Comparison of ENCODE assay signal across 27 mouse cellular contexts in the genomic region with DNA sequence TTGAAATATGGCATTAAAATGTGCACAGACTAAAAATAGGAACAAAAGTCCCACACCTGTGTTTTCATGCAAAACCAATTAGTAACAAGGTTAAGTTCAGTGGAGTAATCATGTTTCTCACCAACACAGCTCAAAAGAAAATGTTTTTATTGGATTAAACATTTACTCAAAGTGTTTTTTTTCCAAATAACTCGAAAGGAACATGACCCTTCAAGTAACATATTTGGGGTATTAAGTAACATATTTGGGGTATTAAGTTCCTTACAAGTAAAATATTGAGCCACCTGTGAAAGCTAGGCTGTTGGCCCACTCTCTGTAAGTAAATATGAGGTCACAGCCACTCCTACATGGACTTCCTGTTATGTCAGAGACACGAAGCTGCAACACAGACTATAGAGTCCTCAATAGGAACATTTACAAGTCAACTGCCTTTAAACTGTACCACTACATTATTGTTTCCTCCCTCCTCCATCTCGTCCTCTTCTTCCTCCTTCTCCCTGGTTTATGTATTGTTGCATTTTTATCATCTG. TPM values are rescaled to one million over a fixed set of nuclear protein-coding genes. Genes with fewer than 3 reads are reported as not detected.
DNase-seq lines count a peak whose midpoint lies in the region; ATAC-seq lines count a peak whose summit lies in the region.
"Had no signal": no experiment of that assay in that cellular context is flagged by ENCODE, and none has a peak within 500 bp of the region (broad histone marks: within the 10 kb centered on the region; RNA-seq: fewer than 3 reads in every experiment).

No protein-coding gene starts in this region.

- H3K4me3 ChIP-seq in embryonic facial prominence, embryonic 14.5 days (ENCODE audit: low read depth, low read length), result no peak overlapping the region
- H3K4me3 ChIP-seq in embryonic facial prominence, embryonic 10.5 days, result no peak overlapping the region
- H3K4me3 ChIP-seq in kidney, embryonic 16.5 days (ENCODE audit: low read length), result no peak overlapping the region
- H3K4me3 ChIP-seq in midbrain, embryonic 11.5 days (ENCODE audit: low read depth, low read length), result no peak overlapping the region
- no peak overlapping the region for H3K4me3 ChIP-seq in hindbrain, embryonic 10.5 days
- H3K4me3 ChIP-seq: embryonic facial prominence, embryonic 12.5 days; forebrain, embryonic 13.5 days; heart, embryonic 13.5 days; hindbrain, embryonic 13.5 days had no signal

- no peaks in the 10 kb centered on the region for H3K9me3 ChIP-seq in embryonic facial prominence, embryonic 14.5 days (ENCODE audit: control insufficient read depth, low read length)
- no peaks in the 10 kb centered on the region for H3K9me3 ChIP-seq in embryonic facial prominence, embryonic 10.5 days
- H3K9me3 ChIP-seq in kidney, embryonic 16.5 days (ENCODE audit: low read length), result no peaks in the 10 kb centered on the region
- H3K9me3 ChIP-seq in midbrain, embryonic 11.5 days (ENCODE audit: control insufficient read depth, low read length), result no peaks in the 10 kb centered on the region
- no peaks in the 10 kb centered on the region for H3K9me3 ChIP-seq in hindbrain, embryonic 10.5 days
- H3K9me3 ChIP-seq: embryonic facial prominence, embryonic 12.5 days; forebrain, embryonic 13.5 days; G1E; heart, embryonic 13.5 days; hindbrain, embryonic 13.5 days had no signal

- H3K27ac ChIP-seq in embryonic facial prominence, embryonic 14.5 days (replicated peaks; ENCODE audit: low read depth, low read length), result no peak overlapping the region
- H3K27ac ChIP-seq in embryonic facial prominence, embryonic 10.5 days (replicated peaks), result no peak overlapping the region
- H3K27ac ChIP-seq in kidney, embryonic 16.5 days (ENCODE audit: low read length), result no peak overlapping the region
- no peak overlapping the region for H3K27ac ChIP-seq in midbrain, embryonic 11.5 days (ENCODE audit: low read depth, low read length)
- no peak overlapping the region for H3K27ac ChIP-seq in hindbrain, embryonic 10.5 days
- H3K27ac ChIP-seq: embryonic facial prominence, embryonic 12.5 days; forebrain, embryonic 13.5 days; heart, embryonic 13.5 days; hindbrain, embryonic 13.5 days had no signal

- no peaks in the 10 kb centered on the region for H3K4me1 ChIP-seq in embryonic facial prominence, embryonic 14.5 days (ENCODE audit: control insufficient read depth, insufficient read depth, low read length)
- H3K4me1 ChIP-seq in embryonic facial prominence, embryonic 10.5 days, result no peaks in the 10 kb centered on the region
- H3K4me1 ChIP-seq in kidney, embryonic 16.5 days (ENCODE audit: insufficient read depth, low read length), result peaks cover 5% of the 10 kb centered on the region; the same call in 1 of the 2 replicates
- no peaks in the 10 kb centered on the region for H3K4me1 ChIP-seq in midbrain, embryonic 11.5 days (ENCODE audit: control insufficient read depth, insufficient read depth, low read length)
- no peaks in the 10 kb centered on the region for H3K4me1 ChIP-seq in hindbrain, embryonic 10.5 days (replicated peaks)
- H3K4me1 ChIP-seq: embryonic facial prominence, embryonic 12.5 days; forebrain, embryonic 13.5 days; heart, embryonic 13.5 days; hindbrain, embryonic 13.5 days had no signal

- H3K36me3 ChIP-seq in embryonic facial prominence, embryonic 14.5 days (ENCODE audit: control insufficient read depth, insufficient read depth, low read length), result no peaks in the 10 kb centered on the region
- H3K36me3 ChIP-seq in embryonic facial prominence, embryonic 10.5 days (replicated peaks), result no peaks in the 10 kb centered on the region
- H3K36me3 ChIP-seq in kidney, embryonic 16.5 days (ENCODE audit: insufficient read depth, low read length), result no peaks in the 10 kb centered on the region
- H3K36me3 ChIP-seq in midbrain, embryonic 11.5 days (ENCODE audit: control insufficient read depth, insufficient read depth, low read length), result no peaks in the 10 kb centered on the region
- no peaks in the 10 kb centered on the region for H3K36me3 ChIP-seq in hindbrain, embryonic 10.5 days
- H3K36me3 ChIP-seq: embryonic facial prominence, embryonic 12.5 days; G1E; heart, embryonic 13.5 days; hindbrain, embryonic 13.5 days had no signal

- no peak overlapping the region for H3K9ac ChIP-seq in embryonic facial prominence, embryonic 14.5 days (ENCODE audit: low read depth, low read length)
- H3K9ac ChIP-seq in kidney, embryonic 16.5 days (replicated peaks; ENCODE audit: low read length), result no peak overlapping the region
- H3K9ac ChIP-seq in midbrain, embryonic 11.5 days (ENCODE audit: low read length), result no peak overlapping the region
- H3K9ac ChIP-seq: embryonic facial prominence, embryonic 12.5 days; forebrain, embryonic 13.5 days; forebrain, postnatal 0 days; heart, embryonic 13.5 days; hindbrain, embryonic 13.5 days had no signal

- H3K27me3 ChIP-seq in embryonic facial prominence, embryonic 14.5 days (replicated peaks; ENCODE audit: control insufficient read depth, insufficient read depth, low read length), result no peaks in the 10 kb centered on the region
- no peaks in the 10 kb centered on the region for H3K27me3 ChIP-seq in embryonic facial prominence, embryonic 10.5 days (replicated peaks; ENCODE audit: low read depth, poor library complexity, severe bottlenecking)
- no peaks in the 10 kb centered on the region for H3K27me3 ChIP-seq in kidney, embryonic 16.5 days (ENCODE audit: insufficient read depth, low read length)
- H3K27me3 ChIP-seq in midbrain, embryonic 11.5 days (ENCODE audit: control insufficient read depth, insufficient read depth, low read length), result no peaks in the 10 kb centered on the region
- H3K27me3 ChIP-seq in hindbrain, embryonic 10.5 days (ENCODE audit: insufficient read depth, poor library complexity, severe bottlenecking), result no peaks in the 10 kb centered on the region
- H3K27me3 ChIP-seq: embryonic facial prominence, embryonic 12.5 days; forebrain, embryonic 13.5 days; heart, embryonic 13.5 days; hindbrain, embryonic 13.5 days had no signal

- intact Hi-C loops in heart, postnatal 14 days (cut with DNase I), result no loop called here

- WGBS in embryonic facial prominence, embryonic 14.5 days, result 43% methylated on average over 3 of the region's 3 CpGs
- 65% methylated on average over 3 of the region's 3 CpGs for WGBS in embryonic facial prominence, embryonic 10.5 days
- 20% methylated on average over 3 of the region's 3 CpGs for WGBS in kidney, embryonic 16.5 days
- WGBS in midbrain, embryonic 11.5 days, result 67% methylated on average over 3 of the region's 3 CpGs
- WGBS in hindbrain, embryonic 10.5 days, result 68% methylated on average over 3 of the region's 3 CpGs

- no peak overlapping the region for H3K4me2 ChIP-seq in embryonic facial prominence, embryonic 14.5 days (ENCODE audit: low read depth, low read length)
- no peak overlapping the region for H3K4me2 ChIP-seq in kidney, embryonic 16.5 days (replicated peaks; ENCODE audit: low read depth, low read length)
- no peak overlapping the region for H3K4me2 ChIP-seq in midbrain, embryonic 11.5 days
- H3K4me2 ChIP-seq: embryonic facial prominence, embryonic 12.5 days; forebrain, embryonic 13.5 days; heart, embryonic 13.5 days; hindbrain, embryonic 13.5 days had no signal

- ATAC-seq in embryonic facial prominence, embryonic 14.5 days (ENCODE audit: low read depth), result no peak
- peak; percentile 76 for ATAC-seq in kidney, embryonic 16.5 days (ENCODE audit: low FRiP score, low TSS enrichment)
- ATAC-seq in midbrain, embryonic 11.5 days (ENCODE audit: low FRiP score), result no peak
- ATAC-seq: CD4-positive, CD25-positive, alpha-beta regulatory T cell, adult 4 months; forebrain, embryonic 13.5 days; forebrain, postnatal 0 days had no signal

- DNase-seq in embryonic facial prominence, embryonic 14.5 days (ENCODE audit: low spot score), result peak; percentile 12
- DNase-seq in embryonic facial prominence, embryonic 10.5 days (ENCODE audit: low spot score), result no peak
- DNase-seq in kidney, adult 8-10 months, result peak; percentile 25 to 39
- DNase-seq in kidney, postnatal 25 days, result peak; percentile 3 to 33
- no peak for DNase-seq in heart, postnatal 14 days
- DNase-seq in midbrain, embryonic 11.5 days (ENCODE audit: low spot score, missing footprints), result no peak
- DNase-seq in hindbrain, embryonic 10.5 days (ENCODE audit: low spot score), result no peak
- DNase-seq: adrenal gland, postnatal 10 days; B cell, adult 2 months; cerebellum, adult 11 months; cerebellum, adult 8-10 months; cerebellum, postnatal 14 days; embryo, embryonic 11 days; forebrain, postnatal 0 days; gastrocnemius, postnatal 14 days; heart, postnatal 4 days had no signal

RNA-seq across cellular contexts. Expression of a gene that starts 43.3 kb away (rescaled TPM):
- 0.12 and 0.31 TPM in 2 replicates for polyA plus RNA-seq in embryonic facial prominence, embryonic 14.5 days (2014; fragmentation: Nextera tagmentation; extraction: Ambion mirVana)
- polyA plus RNA-seq in embryonic facial prominence, embryonic 10.5 days (2016; fragmentation: Nextera tagmentation; extraction: Ambion mirVana), result not detected in 2 replicates
- polyA plus RNA-seq in kidney, embryonic 16.5 days (2015; fragmentation: Nextera tagmentation; extraction: Ambion mirVana), result 0.30 and 0.60 TPM in 2 replicates
- total RNA-seq in heart, postnatal 14 days (2021), result not detected
- polyA plus RNA-seq in midbrain, embryonic 11.5 days (2014; fragmentation: Nextera tagmentation; extraction: Ambion mirVana), result not detected in 2 replicates
- 0.05 TPM in 1 of 2 replicates, not detected in the other for polyA plus RNA-seq in hindbrain, embryonic 10.5 days (2016; fragmentation: Nextera tagmentation; extraction: Ambion mirVana)
- total RNA-seq: adrenal gland, postnatal 4 days; forebrain, postnatal 0 days; gastrocnemius, adult 18-20 months; gastrocnemius, postnatal 14 days; heart, adult 8-10 months had no signal
- polyA plus RNA-seq: embryonic facial prominence, embryonic 12.5 days; forebrain, embryonic 13.5 days; heart, embryonic 13.5 days; heart, postnatal 0 days; hindbrain, embryonic 13.5 days had no signal

Comparison
In these comparisons a context has a peak if more than half of its experiments do, and no peak if none do; other contexts are left out.
1. DNase-seq: peak in embryonic facial prominence, embryonic 14.5 days (single experiment), kidney, adult 8-10 months (2 of 2) and kidney, postnatal 25 days (2 of 2); none in embryonic facial prominence, embryonic 10.5 days (single experiment), heart, postnatal 14 days (0 of 2), midbrain, embryonic 11.5 days (single experiment) and hindbrain, embryonic 10.5 days (single experiment).